Mouse (Mus musculus) ovary, postnatal 10 days (tissue): Measurements from ENCODE around the gene I0C0044D17Rik.

Source experiments
- DNase-seq: peaks from one replicate; pipeline ENCODE4 v3.0.0; 2022; ENCODE audit warnings: low spot score

Gene I0C0044D17Rik

GRCm38 (mm10) chr4:98776721-98777427 lies 46.8 kb downstream of the I0C0044D17Rik start:
- DNase-seq, result no peak

- no peak for DNase-seq
These were observed 49.9 kb downstream of the I0C0044D17Rik start for GRCm38 (mm10) chr4:98773785-98774184.
